Mouse (Mus musculus) gastrocnemius, postnatal 36 days (tissue): ENCODE data around the gene Arf4. TPM values are rescaled to one million over a fixed set of nuclear protein-coding genes. Genes with fewer than 3 reads are reported as not detected.

Experiments used
- DNase-seq, 2 experiments: peaks; one replicate each; pipeline ENCODE4 v3.0.0; 2022
- intact Hi-C: fragments of 180-260 bp; cut with DNase I; formaldehyde crosslinking; loops from one replicate; pipeline ENCODE4 v1.15.1; 2025
- long read RNA-seq, 2 experiments: library from polyadenylated mRNA; stranded (forward); transcript quantifications; one replicate each; pipeline ENCODE4 v2.0.0; 2021
- total RNA-seq, 2 experiments: library from RNA; stranded (reverse); gene quantifications; 2 replicates each; pipeline ENCODE4 v1.2.3; 2021

The Arf4 gene
- total RNA-seq, result 10 to 100 TPM; 28.0 to 28.4 TPM
- long read RNA-seq, experiment 1, transcript Arf4-201 (6 exons, 2,165 nt), result major isoform, 33 of 33 reads
- long read RNA-seq, experiment 1, partial matches to known transcripts, result 0 of 33 reads
- long read RNA-seq, experiment 1, other reads (novel, unspliced or antisense), result 0 of 33 reads
- long read RNA-seq, experiment 2, transcript Arf4-201 (6 exons, 2,165 nt), result major isoform, 31 of 32 reads
- long read RNA-seq, experiment 2, partial matches to known transcripts, result 0 of 32 reads
- long read RNA-seq, experiment 2, other reads (novel, unspliced or antisense), result 1 of 32 reads

DNA sequence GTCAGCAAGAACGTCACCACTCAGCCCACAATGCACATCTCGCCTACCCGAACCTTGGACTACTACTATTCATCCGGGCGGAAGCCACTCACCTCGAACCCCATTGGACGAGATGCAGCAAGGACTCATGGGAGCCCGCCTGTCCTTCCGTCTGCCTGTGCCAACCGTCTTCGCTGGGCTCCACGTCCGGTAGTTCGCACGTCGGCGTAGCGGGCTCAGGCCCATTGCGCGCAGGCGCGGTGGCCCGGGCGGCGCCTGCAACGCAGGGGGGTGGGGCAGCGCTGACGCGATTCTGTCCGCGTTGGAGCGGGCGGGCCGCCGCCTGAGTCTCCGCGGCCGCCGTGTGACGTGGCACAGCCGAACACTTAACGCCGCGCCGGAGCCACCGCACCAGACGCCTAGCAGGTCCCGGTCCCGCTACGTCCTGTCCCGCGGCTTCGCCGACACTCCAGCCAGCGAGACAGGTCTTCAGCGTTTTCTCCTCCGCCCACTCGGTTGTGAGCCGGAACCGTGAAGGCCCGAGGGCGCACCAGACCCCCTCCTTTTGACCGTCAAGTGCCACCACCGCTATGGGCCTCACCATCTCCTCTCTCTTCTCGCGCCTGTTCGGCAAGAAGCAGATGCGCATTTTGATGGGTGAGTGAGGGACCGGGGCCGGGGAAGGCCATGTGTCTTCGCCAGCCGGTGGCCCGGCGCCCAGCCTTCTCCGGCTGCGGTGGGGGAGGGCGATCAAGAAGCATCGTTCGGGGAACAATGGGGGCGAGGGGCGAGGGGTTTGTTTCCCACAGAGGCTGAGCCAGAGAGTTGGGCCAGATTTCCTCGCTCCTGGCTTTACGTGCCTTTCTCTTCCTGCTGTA lies at the start of gene Arf4:
TSS of gene Arf4 (plus strand) at position 224 of the 857 bp plus-strand sequence.
- peak; percentile 94 to 95 for DNase-seq
- intact Hi-C loops, result loop anchor here (5.0 kb wide), 2 partner anchors 106 to 146 kb away; partner anchors contain the start of gene Slmap

DNA sequence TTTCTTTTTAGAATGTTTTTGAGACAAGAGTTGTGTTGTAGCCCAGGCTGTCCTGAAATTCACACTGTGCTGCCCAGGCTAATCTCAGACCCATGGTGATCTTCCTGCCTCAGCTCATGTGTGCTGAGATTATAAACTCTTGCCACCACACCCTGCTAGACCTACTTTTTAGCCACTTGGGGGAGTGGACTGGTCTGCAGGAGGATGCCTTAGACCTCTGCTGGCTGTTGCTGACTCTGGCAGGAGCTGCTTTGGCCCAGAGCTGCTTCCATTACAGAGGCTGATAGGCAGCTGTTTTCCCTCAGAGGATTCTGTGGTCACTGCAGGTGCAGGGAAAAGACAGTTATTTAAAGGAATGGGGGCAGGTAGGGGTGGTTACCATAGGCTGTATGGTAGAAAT lies 46.5 kb upstream of the Arf4 start:
- DNase-seq, result no peak
- intact Hi-C loops, result no loop called here

GRCm38 (mm10) chr14:26593281-26593895 lies 44.5 kb upstream of the Arf4 start:
- no peak for DNase-seq
- intact Hi-C loops, result no loop called here

GRCm38 (mm10) chr14:26595167-26595566 lies 42.7 kb upstream of the Arf4 start:
- intact Hi-C loops, result loop anchor here (5.0 kb wide), 1 partner anchor 103 kb away; no protein-coding TSS in a partner anchor
- no peak for DNase-seq

GRCm38 (mm10) chr14:26595695-26596365 lies 42.0 kb upstream of the Arf4 start:
- no peak for DNase-seq
- intact Hi-C loops, result loop anchor here (5.0 kb wide), 1 partner anchor 104 kb away; no protein-coding TSS in a partner anchor

DNA sequence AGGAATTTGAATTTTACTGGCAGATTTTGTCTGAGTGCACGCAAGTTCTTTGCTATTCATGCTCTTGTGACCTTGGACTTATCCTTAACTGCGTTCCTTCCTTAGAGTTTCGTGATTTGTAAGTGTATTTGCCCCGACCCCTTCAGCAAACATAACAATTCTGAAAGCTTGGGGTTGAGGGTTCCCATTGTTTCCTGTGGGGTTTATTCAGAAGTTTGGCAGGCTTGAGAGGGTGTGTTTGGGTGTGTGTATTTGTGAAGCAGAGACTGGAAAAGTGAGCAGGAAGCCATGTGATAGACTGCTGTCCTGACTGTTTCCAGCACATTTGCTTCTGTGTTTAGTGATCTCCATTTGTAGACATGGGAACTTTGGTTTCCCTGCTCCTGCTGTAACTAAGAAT lies 32.5 kb upstream of the Arf4 start:
- intact Hi-C loops, result no loop called here
- DNase-seq, result no peak

- intact Hi-C loops, result no loop called here
- no peak for DNase-seq
Measured at GRCm38 (mm10) chr14:26609674-26610073, 28.2 kb upstream of the Arf4 start.

DNA sequence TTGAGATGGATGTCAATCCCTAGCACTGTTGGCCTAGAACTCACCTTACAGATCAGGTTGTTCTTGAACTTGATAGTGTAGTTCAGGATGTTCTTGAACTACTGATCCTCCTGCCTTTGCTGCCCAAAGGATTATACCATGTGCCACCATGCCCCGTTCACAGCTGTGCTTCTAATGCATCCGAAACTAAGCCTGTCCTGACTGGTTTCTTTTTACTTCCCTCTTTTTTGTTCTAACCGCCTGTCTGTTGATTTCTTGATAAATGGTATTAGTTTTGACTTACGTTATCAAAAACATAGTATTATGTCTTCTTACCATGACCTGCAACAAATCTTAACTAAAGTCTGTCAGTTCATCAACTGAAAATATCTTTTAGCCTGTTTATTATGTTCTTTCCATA lies 27.2 kb upstream of the Arf4 start:
- DNase-seq, result no peak
- intact Hi-C loops, result no loop called here

DNA sequence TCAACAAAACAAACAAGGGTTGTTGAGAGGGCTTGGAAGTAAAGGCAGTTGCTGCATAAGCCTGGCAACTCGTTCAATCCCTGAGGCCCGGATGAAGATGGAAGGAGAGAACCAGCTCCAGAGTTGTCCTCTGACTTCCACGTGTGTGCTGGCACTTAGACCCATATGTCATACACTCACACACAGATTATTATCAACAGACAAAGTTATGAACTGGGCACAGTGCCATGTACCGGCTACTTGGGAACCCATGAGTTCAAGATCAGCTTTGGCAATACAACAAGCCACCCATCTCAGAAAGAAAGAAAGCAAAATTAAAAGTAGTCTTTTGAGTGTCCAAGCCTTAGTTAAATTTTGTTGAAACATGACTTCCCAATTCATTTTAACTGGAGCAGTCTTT lies 12.6 kb upstream of the Arf4 start:
- intact Hi-C loops, result no loop called here
- no peak for DNase-seq

- no peak for DNase-seq
- intact Hi-C loops, result no loop called here
Measured at GRCm38 (mm10) chr14:26626605-26627140, 11.2 kb upstream of the Arf4 start.

DNA sequence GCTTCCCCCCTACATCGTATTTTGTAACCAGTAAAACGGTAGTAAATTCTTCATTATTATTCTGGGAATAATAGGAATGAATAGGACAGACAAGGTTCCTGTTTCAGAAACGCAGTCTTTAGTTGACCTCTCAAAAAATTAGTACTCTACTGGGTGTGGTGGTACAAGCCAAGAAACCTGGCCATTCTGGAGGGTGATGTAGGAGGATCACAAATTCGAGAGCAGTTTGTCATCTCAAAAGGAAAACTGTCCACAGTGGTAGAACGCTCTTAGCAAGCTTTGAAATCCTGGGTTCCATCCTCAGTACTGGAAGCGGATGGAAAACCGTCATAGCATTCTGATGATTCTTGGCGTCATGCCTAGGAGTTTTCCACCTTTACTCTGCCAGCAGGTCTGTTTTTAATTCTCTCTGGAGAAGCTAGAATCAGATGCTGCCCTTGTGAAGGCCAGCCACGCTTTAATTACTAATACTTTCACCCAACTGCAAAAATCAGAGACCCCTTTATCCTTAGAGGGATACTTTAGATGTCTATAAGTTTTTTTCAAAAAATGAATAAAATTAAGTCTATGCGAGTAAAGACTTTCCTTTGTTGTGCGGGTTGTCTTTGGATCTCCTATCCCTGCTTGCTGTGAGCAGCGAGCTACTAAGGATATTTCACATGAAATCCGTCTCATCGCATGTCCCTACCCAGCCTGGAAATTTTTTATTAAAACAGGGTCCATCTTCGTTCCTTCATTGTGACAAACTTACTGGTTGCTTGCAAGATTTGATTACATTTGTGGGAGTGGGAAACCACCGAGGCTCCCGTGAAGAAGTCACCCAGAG lies 636 bp upstream of the Arf4 start:
- peak in 1 of 2 experiments; percentile 24 for DNase-seq
- intact Hi-C loops, result loop anchor here (5.0 kb wide), 2 partner anchors 105 to 145 kb away; partner anchors contain the start of gene Slmap

DNA sequence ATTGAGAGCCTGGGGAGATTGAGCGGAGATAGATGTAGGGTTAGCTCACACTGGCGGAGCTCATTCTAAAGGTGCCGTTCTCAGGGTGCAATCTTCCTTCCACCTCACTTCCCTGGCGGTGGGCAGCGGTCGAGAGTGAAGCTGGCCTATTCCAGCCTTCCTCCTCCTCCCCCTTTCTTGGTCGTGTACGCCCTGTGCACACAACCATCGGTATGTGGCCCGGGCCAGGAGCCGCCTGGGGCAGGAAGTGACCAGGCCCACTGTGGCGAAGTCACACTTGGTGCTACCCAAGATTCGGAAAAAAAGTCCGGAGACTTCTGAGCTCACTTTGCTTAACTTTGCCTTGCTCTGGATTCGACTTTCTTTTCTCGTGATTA lies 822 bp downstream of the Arf4 start:
- peak; percentile 28 to 44 for DNase-seq
- intact Hi-C loops, result loop anchor here (5.0 kb wide), 2 partner anchors 106 to 146 kb away; partner anchors contain the start of gene Slmap

DNA sequence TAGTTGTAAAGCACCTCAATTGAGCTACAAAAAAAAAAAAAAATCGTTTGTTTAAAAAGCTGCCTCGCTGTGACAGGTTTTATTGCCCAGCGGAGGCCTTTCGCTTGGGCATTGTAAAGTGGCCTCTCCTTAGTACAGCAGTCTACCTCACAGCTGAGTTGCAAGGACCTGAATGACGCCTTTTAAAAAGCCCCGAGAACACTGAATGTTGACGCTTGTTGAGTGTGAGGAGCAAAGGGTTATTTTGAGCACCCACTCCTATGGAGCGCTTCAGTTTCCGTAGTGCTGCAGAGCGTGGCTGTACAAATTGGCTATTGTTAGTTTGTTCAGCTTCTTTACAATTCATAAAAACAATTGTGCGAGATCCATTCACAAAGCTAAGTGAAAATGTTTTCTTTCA lies 1.4 kb downstream of the Arf4 start:
- intact Hi-C loops, result loop anchor here (5.0 kb wide), 2 partner anchors 107 to 147 kb away; partner anchors contain the start of gene Slmap
- no peak for DNase-seq

DNA sequence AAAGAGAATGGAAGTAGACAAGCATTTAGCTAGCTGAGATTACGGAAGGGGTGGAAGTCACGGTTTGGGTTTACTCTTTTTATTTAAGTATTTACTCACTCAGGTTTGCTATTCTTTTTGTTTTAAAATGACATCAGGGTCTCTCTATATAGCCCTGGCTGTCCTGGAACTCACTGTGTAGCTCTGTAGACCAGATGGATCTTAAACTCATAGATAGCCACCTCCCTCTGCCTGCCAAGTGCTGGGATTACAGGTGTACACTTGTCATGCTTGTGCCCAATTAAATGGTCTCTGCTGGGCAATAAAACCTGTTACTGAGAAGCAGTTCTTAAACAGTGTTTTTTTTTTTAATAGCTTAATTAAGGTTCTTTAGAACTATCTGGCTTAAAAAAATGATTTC lies 2.1 kb downstream of the Arf4 start:
- no peak for DNase-seq
- intact Hi-C loops, result loop anchor here (5.0 kb wide), 2 partner anchors 108 to 148 kb away; partner anchors contain the start of gene Slmap

DNA sequence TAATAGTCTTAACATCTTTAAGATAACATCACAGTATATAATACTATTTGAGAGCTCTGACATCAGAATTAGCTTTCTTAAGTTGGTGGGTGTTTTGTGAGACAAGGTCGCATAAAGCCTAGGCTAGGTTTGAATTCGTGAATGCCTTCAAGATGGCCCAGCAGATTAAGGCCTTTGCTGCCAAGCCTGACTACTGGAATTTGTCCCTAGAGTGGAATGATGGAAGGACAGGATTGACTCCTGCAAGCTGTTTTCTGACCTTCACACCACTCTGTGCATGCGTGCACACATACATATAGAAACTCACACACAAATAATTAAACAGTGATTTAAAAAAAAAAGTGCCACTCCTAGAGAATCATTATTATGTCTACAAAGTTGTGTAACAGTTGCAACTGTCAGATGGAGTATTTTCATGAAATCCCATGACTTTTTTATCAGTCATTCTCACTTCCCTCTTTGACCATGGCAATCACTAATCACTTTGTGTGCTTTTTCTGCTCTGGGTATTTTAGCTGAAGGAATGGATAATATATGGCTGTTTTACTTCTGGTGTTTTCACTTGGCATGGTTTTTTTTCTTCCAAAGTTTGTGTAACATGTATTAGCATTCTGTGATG lies 5.2 kb downstream of the Arf4 start:
- intact Hi-C loops, result no loop called here
- no peak for DNase-seq

- intact Hi-C loops, result no loop called here
- DNase-seq, result no peak
Measured at GRCm38 (mm10) chr14:26645989-26646650, 8.2 kb downstream of the Arf4 start.

DNA sequence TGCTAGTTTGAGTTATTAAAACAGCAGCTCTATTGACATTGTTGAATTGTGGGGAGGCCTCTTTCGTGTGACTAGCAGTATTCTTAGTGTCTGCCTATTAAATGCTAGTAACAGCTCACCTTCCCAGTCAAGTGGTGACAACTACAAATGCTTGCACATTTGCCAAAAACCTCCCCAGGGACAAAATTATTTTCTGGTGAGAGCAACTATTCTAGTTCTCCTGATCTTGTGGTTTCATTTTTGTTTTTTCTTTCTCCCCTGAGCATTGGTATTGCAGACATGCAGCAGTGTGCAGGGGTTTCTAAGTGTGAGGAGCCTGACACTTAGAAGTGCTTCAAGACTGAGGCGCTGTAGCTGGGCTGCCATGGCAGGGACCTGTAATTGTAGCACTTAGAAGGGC lies 9.9 kb downstream of the Arf4 start:
- no peak for DNase-seq
- intact Hi-C loops, result no loop called here

DNA sequence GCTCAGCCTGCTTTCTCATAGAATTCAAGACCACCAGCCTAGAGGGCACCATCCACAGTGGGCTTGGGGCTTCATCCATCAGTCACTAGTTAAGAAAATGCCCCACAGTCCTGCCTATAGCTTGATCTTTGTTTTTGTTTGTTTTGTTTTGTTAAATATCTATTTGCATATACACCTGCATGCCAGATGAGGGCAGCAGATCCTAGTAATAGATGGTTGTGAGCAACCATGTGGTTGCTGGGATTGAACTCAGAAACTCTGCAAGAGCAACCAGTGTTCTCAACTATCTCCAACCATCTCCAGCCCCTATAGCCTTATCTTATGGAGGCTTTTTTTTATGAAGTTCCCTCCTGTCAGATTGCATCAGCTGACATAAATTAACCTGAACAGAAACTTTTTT lies 14.0 kb downstream of the Arf4 start:
- intact Hi-C loops, result no loop called here
- DNase-seq, result no peak
